Mouse (Mus musculus) thymus, adult 2 months (tissue): ENCODE results near the gene Dock8.

ENCODE experiments used
- CTCF ChIP-seq: fragments of 200-500 bp; IDR thresholded peaks from 2 replicates; pipeline ENCODE4 v1.5.1; 2012; ENCODE audit warnings: mild to moderate bottlenecking, control low read depth, low read length, moderate library complexity, borderline replicate concordance; ENCODE audit not compliant: control insufficient read depth, poor library complexity, insufficient read depth; ENCODE audit errors: extremely low read depth
- POLR2A ChIP-seq: fragments of 200-500 bp; IDR thresholded peaks from 2 replicates; pipeline ENCODE4 v1.6.1; 2012; ENCODE audit warnings: mild to moderate bottlenecking, low read length, control low read depth, moderate library complexity; ENCODE audit not compliant: control insufficient read depth, poor library complexity, insufficient read depth; ENCODE audit errors: extremely low read depth

DNA sequence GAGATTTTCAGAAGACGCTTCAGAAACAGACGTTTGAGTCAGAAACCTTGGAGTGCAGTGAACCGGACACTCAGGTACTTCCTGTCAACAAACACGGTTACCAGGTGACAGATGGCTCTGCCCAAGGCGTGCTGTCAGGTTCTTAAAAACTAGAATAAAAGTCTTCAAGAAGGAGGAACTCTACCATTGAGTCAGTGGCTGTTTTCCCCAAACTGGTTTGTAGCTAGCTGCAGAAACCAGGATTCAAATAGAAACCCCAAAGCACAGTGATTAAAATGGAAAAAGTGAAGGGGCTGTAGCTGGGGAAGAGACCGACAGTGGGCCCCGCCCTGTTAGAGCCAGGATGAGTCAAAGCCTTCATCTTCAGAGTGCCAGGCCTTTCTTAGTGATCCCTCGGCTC, 78.8 kb downstream of the Dock8 start:
- TF ChIP-seq POLR2A (no peak), CTCF (no peak)
